Mouse (Mus musculus): ENCODE measurements around the gene Nfia. TPM values are rescaled to one million over a fixed set of nuclear protein-coding genes. Genes with fewer than 3 reads are reported as not detected.

Gene Nfia
- polyA plus RNA-seq, 1 experiment: 53.0 TPM

- Histone ChIP-seq H3K4me1 (ENCODE audit: control insufficient read depth, insufficient read depth, low read length) (no peaks in the 10 kb centered on the region), H3K27ac (ENCODE audit: insufficient read depth, low read length) (no peak overlapping the region)
- TF ChIP-seq POLR2A (IDR thresholded peaks at IDR 0.05; ENCODE audit: low read depth, low read length) (no peak), CTCF (IDR thresholded peaks at IDR 0.05; ENCODE audit: borderline replicate concordance, insufficient read depth, low read length) (no peak)
Measured at GRCm38 (mm10) chr4:98157921-98158320, 385.4 kb downstream of the Nfia start.

DNA sequence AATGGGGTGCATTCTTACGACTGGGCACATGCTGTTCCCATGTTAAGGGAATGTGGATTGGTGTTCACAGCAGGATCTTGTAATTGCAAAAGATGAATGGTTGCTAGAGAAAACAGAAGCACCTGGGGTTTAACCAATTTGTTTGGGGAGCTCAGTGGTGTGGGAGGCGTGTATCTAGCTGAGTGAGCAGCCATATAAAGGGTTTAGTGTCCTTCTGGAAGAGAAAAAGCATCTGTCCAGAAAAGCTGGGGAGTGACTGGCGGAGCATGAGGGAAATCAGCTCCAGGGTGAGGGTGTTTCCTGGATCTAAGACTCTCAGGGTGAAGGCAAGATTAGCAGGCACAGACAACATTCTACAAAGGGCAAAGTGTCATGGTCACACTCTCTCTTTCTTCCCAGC is 393.8 kb downstream of the Nfia start:
- no peak overlapping the region for H3K27ac ChIP-seq (ENCODE audit: insufficient read depth, low read length)
- H3K4me1 ChIP-seq (ENCODE audit: control insufficient read depth, insufficient read depth, low read length): no peaks in the 10 kb centered on the region
- no peak overlapping the region for H3K4me3 ChIP-seq (ENCODE audit: insufficient read depth, low read length)
- no peak for TF ChIP-seq POLR2A (IDR thresholded peaks at IDR 0.05; ENCODE audit: low read depth, low read length)
- no peak for TF ChIP-seq CTCF (IDR thresholded peaks at IDR 0.05; ENCODE audit: borderline replicate concordance, insufficient read depth, low read length)

More at GRCm38 (mm10) chr4:98157921-98158320, 385.4 kb downstream of the Nfia start:
- no peak overlapping the region for H3K4me3 ChIP-seq (ENCODE audit: insufficient read depth, low read length)

Other genes starting within 250 kb of the Nfia start
- gene E130114P18Rik, start 5.3 kb downstream of the Nfia start, polyA plus RNA-seq (2011; ENCODE audit: insufficient read length, low read depth, missing spikeins): 0.77 TPM in 1 of 2 replicates, not detected in the other

All from embryonic fibroblast, embryonic 13.5 days (primary cell).